Mouse (Mus musculus) WW6 (cell line): ENCODE measurements at regions not wholly inside any gene's neighbourhood (a gene's known extent, or its start where the extent isn't known, plus 50 kb on each side); places are given as distances from the start of the nearest gene placed in this dataset.

Experiments used
- DNase-seq: peaks from one replicate; pipeline ENCODE4 v3.0.0-alpha.2; 2013; ENCODE audit warnings: low read depth, low spot score

GRCm38 (mm10) chr9:120812667-120813210 lies 116.3 kb upstream of the Ctnnb1 start:
- no peak for DNase-seq

DNA sequence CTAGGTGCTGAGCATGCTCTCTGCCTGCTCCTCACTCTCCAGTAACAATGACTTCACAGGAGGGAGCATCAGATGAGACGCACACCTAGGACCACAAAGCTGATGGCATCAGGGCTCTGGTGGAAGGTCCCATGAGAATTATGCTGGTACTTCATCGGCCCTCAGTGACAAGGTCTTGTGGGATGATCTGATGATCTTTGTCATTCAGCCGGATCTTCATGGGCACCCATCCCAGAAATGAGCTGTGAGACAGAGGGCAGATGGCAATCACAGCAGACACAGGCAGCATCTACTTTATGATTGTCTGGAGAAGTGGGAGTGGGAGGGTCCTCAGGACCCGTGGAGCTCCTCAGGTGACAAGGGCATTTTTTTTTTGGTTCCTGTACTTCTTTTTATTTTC lies 114.7 kb upstream of the Ctnnb1 start:
- no peak for DNase-seq

DNA sequence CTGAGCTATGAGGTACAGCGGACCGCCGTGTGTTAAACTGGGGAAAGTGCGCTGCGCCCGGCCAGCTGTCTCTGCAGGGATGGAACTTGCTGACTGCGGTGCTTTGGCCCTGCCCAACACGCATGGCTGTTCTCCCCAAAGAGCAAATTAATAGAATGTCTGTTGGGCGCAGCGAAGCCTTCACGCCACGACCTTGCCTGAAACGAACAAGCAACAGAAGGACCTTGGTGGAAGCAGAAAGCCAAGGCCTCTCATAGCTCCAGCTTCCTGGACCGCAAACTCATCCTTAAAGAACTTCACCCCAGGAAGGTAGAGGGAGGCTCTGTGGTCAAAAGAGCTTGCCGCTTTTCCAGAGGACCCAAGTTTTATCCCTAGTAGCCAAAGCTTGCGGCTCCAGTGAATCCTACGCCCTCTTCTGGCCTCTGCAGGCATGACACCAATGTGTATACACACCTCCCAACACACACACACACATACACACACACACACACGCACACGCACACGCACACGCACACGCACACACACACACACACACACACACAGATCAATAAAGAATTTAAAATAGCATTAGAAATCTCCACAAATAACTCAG lies 110.2 kb upstream of the Ctnnb1 start:
- DNase-seq = no peak

GRCm38 (mm10) chr9:120820892-120821291 lies 108.1 kb upstream of the Ctnnb1 start:
- no peak for DNase-seq

DNA sequence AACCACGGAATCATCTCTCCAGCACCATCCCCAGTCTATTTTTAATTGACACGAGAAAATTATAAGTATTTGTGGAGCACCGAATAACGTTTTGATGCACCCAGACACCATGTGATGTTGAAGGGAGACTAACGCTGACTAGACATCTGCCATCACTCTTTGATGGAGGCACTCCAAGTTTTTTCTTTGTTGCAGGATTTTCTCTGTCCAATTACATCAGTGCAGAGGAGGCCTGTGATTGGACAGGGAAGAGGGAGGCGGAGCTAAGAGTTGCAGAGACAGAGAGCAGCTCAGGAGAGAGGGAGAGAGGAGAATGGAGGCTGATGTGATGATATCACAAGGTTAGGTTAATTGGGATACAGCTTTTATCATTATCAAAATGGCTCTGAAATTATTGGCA lies 105.6 kb upstream of the Ctnnb1 start:
- DNase-seq = no peak

- no peak for DNase-seq
Observed at GRCm38 (mm10) chr9:120826266-120826665, 102.8 kb upstream of the Ctnnb1 start.

DNA sequence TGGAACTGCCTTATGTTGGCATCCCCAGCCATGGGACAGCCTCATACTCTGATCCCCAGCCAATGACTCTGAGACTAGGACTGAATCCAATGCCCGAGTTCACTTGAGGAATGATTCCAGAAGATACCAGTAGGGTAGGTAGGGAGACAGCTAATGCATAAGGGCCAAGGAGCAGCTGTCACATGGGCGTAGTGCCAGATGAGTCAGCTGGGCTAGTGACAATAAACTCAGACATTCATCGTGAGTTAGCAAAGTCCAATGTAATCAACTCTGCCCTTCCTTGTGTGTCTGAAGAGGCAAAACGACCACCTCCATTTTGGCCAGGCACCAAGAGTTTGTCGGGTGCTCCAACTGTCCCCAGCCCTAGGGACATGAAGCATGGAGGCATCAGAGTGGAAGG lies 98.5 kb upstream of the Ctnnb1 start:
- no peak for DNase-seq

GRCm38 (mm10) chr9:120834166-120834565 lies 94.8 kb upstream of the Ctnnb1 start:
- no peak for DNase-seq

GRCm38 (mm10) chr9:120835621-120836020 lies 93.4 kb upstream of the Ctnnb1 start:
- DNase-seq = no peak

DNA sequence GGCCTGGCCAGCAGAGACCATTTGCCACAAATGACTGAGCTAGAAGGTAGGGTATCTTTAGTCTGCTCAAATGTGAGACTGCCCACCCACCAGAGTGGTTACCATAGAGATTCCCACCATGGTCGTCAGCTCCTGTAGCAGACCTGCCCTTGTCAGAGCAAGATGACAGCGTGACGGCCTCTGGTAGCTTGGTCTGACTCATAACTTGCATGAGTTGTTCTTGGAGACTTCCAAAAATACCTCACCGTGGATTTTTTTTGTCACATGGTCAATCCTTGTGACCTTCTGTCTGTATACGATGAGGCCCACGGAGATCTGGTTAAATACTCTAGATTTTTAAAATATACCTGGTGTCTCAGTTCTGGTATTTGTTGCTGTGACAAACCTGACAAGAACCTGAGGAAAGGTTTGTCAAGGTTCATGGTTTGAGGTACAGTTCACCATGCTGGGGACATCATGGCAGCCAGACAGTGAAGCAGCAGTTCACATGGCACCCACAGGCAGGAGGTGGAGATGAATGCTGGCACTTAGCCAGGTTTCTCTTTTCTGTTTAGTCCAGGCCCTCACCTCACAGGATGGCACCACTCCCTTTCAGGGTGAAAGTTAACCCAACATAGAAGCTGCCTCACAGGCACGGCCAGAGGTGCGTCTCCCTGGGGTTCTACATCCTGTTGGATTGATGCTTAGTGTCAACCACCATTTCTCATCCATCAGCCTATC lies 91.4 kb upstream of the Ctnnb1 start:
- DNase-seq = no peak

GRCm38 (mm10) chr9:120843753-120844152 lies 85.3 kb upstream of the Ctnnb1 start:
- no peak for DNase-seq

- DNase-seq = no peak
Observed at GRCm38 (mm10) chr9:120845538-120845937, 83.5 kb upstream of the Ctnnb1 start.

DNA sequence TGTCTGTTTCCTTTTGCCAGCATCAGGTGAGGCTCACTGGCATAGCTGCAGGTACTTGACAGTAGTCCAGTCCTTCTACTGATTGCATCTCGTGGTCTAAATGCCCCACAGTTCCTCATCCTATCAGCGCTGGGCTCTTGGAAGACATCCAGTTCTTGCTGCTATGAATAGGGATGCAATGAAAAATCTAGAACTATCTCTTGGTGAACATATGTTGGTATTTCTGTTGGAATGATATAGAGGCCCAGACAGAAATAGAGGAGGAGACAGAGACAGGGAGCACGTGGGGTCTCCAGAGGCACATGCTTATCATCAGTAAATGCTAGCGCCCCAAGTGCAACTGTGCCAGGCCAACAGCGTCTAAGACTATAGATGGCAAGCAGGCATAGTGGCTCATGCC lies 81.4 kb upstream of the Ctnnb1 start:
- no peak for DNase-seq

- no peak for DNase-seq
Observed at GRCm38 (mm10) chr9:120848962-120849361, 80.1 kb upstream of the Ctnnb1 start.

GRCm38 (mm10) chr9:120850092-120850491 lies 78.9 kb upstream of the Ctnnb1 start:
- DNase-seq = no peak

DNA sequence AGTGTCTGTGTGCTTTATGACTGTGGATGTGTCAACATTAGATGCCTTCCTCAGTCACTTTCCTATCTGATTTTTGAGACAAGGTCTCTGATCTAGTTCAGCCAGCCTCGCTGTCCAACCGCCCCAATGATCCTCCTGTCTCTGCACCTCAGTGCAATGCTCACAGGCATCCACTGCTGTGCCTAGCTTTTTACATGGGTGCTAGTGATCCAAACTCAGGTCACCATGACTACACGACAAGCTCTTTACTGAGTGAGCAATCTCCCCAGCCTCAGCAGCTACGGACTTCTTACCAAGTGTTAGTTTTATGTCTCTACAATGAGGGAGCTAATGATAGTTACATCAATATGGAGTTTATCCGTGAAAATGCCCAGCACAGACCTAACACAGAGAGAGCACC lies 77.1 kb upstream of the Ctnnb1 start:
- no peak for DNase-seq

- no peak for DNase-seq
Observed at GRCm38 (mm10) chr9:120852572-120852971, 76.4 kb upstream of the Ctnnb1 start.

DNA sequence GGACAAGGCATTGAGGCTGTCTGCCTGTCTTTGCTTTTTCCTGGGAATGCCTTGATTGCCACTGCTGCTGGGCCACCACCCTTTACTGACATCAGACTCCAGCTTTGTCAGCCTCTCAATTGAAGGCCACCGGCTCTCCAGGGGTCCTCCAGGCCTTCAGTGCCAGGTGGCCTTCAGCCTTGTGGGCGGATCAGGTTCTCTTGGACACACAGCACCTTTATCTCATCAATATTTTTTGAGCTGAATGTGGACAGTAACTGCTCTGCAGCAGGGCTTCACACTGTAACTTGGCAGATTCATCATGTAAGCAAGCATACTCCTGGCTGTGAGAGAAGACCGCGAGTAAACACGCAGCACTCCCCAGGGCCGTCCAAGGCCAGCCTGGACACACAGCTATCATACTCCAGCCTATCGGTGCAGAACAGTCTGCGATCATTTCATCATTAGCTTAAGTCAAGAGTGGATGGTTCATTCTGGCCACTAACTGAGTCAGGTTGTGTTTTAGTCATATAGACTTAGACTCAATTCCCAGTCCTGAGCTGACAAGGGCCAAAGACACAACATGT lies 75.9 kb upstream of the Ctnnb1 start:
- DNase-seq = no peak

DNA sequence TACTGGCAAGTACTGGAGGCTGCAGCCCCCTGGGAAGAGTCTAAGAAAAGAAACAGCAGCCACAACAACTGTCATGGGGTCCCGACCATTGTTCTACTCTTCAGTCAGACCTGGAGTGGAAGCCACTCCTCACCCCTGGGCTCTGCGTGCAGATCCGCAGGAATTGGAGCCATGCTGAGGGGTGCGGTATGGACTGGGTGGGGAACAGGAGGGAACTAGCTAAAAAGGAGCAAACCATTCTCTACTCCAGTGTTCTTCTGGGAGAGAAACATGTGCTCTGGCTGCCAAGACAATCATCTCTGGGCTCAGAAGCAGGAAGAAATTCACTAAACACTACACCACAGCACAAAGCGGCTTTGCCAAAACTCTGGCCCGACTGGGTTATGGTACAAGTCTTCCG lies 74.7 kb upstream of the Ctnnb1 start:
- DNase-seq = no peak

GRCm38 (mm10) chr9:120855293-120856050 lies 73.5 kb upstream of the Ctnnb1 start:
- no peak for DNase-seq

GRCm38 (mm10) chr9:120857849-120858510 lies 71.0 kb upstream of the Ctnnb1 start:
- no peak for DNase-seq
